Mouse (Mus musculus) kidney, postnatal 36 days (tissue): ENCODE results near the gene Trim46.
A peak's percentile ranks its signal among the peaks of the same experiment; 100 is the strongest.

Experiments
- DNase-seq, 2 experiments: peaks; one replicate each; pipeline ENCODE4 v3.0.0; 2021 to 2022; ENCODE audit warnings: mixed read lengths in 2 of 2

Trim46 gene

GRCm38 (mm10) chr3:89246261-89247100 lies at the start of gene Trim46:
TSS of gene Trim46 (minus strand) at chr3:89246309.
- peak; percentile 92 to 93 for DNase-seq

GRCm38 (mm10) chr3:89295685-89296230 lies 49.6 kb upstream of the Trim46 start:
- no peak for DNase-seq

- peak; percentile 54 to 79 for DNase-seq
These were observed 48.1 kb upstream of the Trim46 start for GRCm38 (mm10) chr3:89294195-89294594.

- DNase-seq = peak; percentile 70 to 83
These were observed 47.3 kb upstream of the Trim46 start for GRCm38 (mm10) chr3:89293247-89293918.

- no peak for DNase-seq
These were observed 46.2 kb upstream of the Trim46 start for GRCm38 (mm10) chr3:89292303-89292702.

GRCm38 (mm10) chr3:89291874-89292273 lies 45.8 kb upstream of the Trim46 start:
- no peak for DNase-seq

GRCm38 (mm10) chr3:89288503-89288928 lies 42.4 kb upstream of the Trim46 start:
- peak; percentile 68 to 73 for DNase-seq

- DNase-seq = peak; percentile 27 to 31
These were observed 41.2 kb upstream of the Trim46 start for GRCm38 (mm10) chr3:89287286-89287685.

GRCm38 (mm10) chr3:89285526-89285925 lies 39.4 kb upstream of the Trim46 start:
- no peak for DNase-seq

- no peak for DNase-seq
These were observed 38.2 kb upstream of the Trim46 start for GRCm38 (mm10) chr3:89284261-89284660.

- no peak for DNase-seq
These were observed 36.2 kb upstream of the Trim46 start for GRCm38 (mm10) chr3:89282291-89282643.

- DNase-seq = peak; percentile 88 to 96
These were observed 35.6 kb upstream of the Trim46 start for GRCm38 (mm10) chr3:89281579-89282290.

GRCm38 (mm10) chr3:89280606-89281511 lies 34.8 kb upstream of the Trim46 start, which contains the start of gene Efna1:
TSS of gene Efna1 (minus strand) at chr3:89281142.
- peak; percentile 88 to 91 for DNase-seq

GRCm38 (mm10) chr3:89280050-89280605 lies 34.0 kb upstream of the Trim46 start:
- DNase-seq = peak; percentile 51 to 66

- DNase-seq = peak; percentile 94 to 96
These were observed 33.2 kb upstream of the Trim46 start for GRCm38 (mm10) chr3:89279153-89279890.

- DNase-seq = peak in 1 of 2 experiments; percentile 32
These were observed 32.5 kb upstream of the Trim46 start for GRCm38 (mm10) chr3:89278643-89279042.

GRCm38 (mm10) chr3:89278107-89278506 lies 32.0 kb upstream of the Trim46 start:
- peak; percentile 85 to 94 for DNase-seq

GRCm38 (mm10) chr3:89277281-89278021 lies 31.3 kb upstream of the Trim46 start:
- DNase-seq = peak; percentile 41 to 65

GRCm38 (mm10) chr3:89276061-89276460 lies 30.0 kb upstream of the Trim46 start:
- DNase-seq = peak; percentile 39 to 65

GRCm38 (mm10) chr3:89271760-89272159 lies 25.7 kb upstream of the Trim46 start:
- peak; percentile 50 to 67 for DNase-seq
